Mouse (Mus musculus) hindbrain, postnatal 0 days (tissue): ENCODE data around the gene Myocd. TPM values are rescaled to one million over a fixed set of nuclear protein-coding genes. Genes with fewer than 3 reads are reported as not detected.

ENCODE experiments used
- ATAC-seq: fragments of 200-750 bp; cut with Nextera tagmentation; 2 replicates; pipeline ENCODE4 v1.8.0; 2017; ENCODE audit warnings: mild to moderate bottlenecking, moderate TSS enrichment, moderate library complexity
- DNase-seq: peaks from one replicate; pipeline ENCODE4 v3.0.0-alpha.2; 2015; ENCODE audit warnings: low spot score
- H3K27ac ChIP-seq: fragments of 300-500 bp; sonication (generic); 2 replicates; pipeline ENCODE4 v1.5.1; 2014; ENCODE audit warnings: mild to moderate bottlenecking
- H3K27me3 ChIP-seq: fragments of 300-500 bp; sonication (generic); 2 replicates; pipeline ENCODE4 v1.6.1; 2014; ENCODE audit warnings: low read length, mixed read lengths; ENCODE audit not compliant: insufficient read depth
- H3K36me3 ChIP-seq: fragments of 300-500 bp; sonication (generic); 2 replicates; pipeline ENCODE4 v1.6.1; 2014; ENCODE audit warnings: low read length, mixed read lengths; ENCODE audit not compliant: insufficient read depth
- H3K4me1 ChIP-seq: fragments of 300-500 bp; sonication (generic); 2 replicates; pipeline ENCODE4 v1.6.1; 2014; ENCODE audit warnings: antibody characterized with exemption, low read length, mixed read lengths; ENCODE audit not compliant: insufficient read depth
- H3K4me2 ChIP-seq: fragments of 300-500 bp; sonication (generic); 2 replicates; pipeline ENCODE4 v1.6.1; 2014; ENCODE audit warnings: low read depth, mild to moderate bottlenecking, low read length, moderate library complexity, mixed read lengths
- H3K4me3 ChIP-seq: fragments of 300-500 bp; sonication (generic); 2 replicates; pipeline ENCODE4 v1.5.1; 2014; ENCODE audit warnings: low read length
- H3K9ac ChIP-seq: fragments of 300-500 bp; sonication (generic); replicated peaks from 2 replicates; pipeline ENCODE4 v1.6.1; 2014; ENCODE audit warnings: mild to moderate bottlenecking, low read length, moderate library complexity, mixed read lengths
- H3K9me3 ChIP-seq: fragments of 300-500 bp; sonication (generic); 2 replicates; pipeline ENCODE4 v1.6.1; 2016; ENCODE audit warnings: low read length, mixed read lengths
- CTCF ChIP-seq: IDR thresholded peaks from 2 replicates; pipeline ENCODE4 v1.5.1; 2016; ENCODE audit warnings: antibody characterized with exemption, control low read depth, low read depth
- WGBS: fragments of 180-500 bp; shearing (Covaris S2); extraction: QIAGEN DNeasy Blood & Tissue Kit; methylation state at CpG from one replicate; pipeline ENCODE4 v1.1.7; 2014; 5-methylcytosine and 5-hydroxymethylcytosine counted together
- polyA plus RNA-seq: library from polyadenylated mRNA; unstranded; fragments of >200 nt; fragmentation: Nextera tagmentation; extraction: Ambion mirVana; gene quantifications from 2 replicates; pipeline ENCODE4 v1.2.1, GENCODE M21; 2015
- total RNA-seq: library from RNA; depleted of rRNA; stranded (reverse); fragments of >200 nt; gene quantifications from 2 replicates; pipeline ENCODE4 v1.2.3, GENCODE M21; 2014; rRNA removed

Gene Myocd
- total RNA-seq = 0.94 and 1.3 TPM in 2 replicates
- polyA plus RNA-seq = 0.53 and 1.3 TPM in 2 replicates

DNA sequence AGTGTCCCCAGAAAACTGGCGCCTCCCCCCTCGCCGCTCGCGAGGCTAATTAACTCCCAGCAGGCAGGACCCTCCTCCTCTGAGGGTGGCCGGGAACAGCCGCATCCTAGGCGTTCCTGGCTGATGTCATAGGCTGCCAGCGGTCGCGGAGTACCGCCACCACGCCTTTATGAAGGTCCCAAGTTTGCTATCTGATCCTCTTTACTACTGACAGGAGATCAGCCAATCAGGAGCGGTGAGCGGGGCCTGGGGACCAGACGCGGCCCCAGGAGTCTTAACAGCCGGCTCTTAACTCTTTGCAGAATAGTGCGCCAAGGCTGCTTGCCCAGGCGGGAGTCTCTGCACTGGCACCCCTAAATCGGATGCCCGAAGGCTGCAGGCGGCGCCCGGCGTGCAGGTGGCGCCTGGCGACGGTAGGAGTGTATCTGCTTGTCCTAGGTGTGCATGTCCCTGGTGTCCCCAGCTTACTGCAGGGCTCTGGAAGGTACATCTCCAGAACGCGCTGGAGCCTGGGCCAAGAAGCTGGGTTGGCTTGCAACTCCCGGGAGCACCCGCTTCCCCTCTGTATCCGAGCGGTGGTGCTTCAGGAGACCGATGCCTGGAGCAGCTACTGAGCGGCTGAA, at the start of gene Myocd:
Myocd (minus strand) TSS at position 139 of the 623 bp plus-strand sequence.
- no peaks in the 10 kb centered on the region for H3K36me3 ChIP-seq
- peak within 1 kb of the TSS; percentile 47 for H3K4me3 ChIP-seq
- H3K9ac ChIP-seq = peak within 1 kb of the TSS; percentile 37
- no peaks in the 10 kb centered on the region for H3K27me3 ChIP-seq
- under 1% methylated on average over 37 of the region's 37 CpGs for WGBS
- TF ChIP-seq CTCF = no peak; the same call in 1 of the 2 replicates
- peak; percentile 50 for DNase-seq
- peak; percentile 49; the same call in 1 of the 2 replicates for ATAC-seq
- H3K27ac ChIP-seq = no peak within 1 kb of the TSS
- H3K4me2 ChIP-seq = peak within 1 kb of the TSS; percentile 95
- no peaks in the 10 kb centered on the region for H3K9me3 ChIP-seq
- H3K4me1 ChIP-seq = peaks cover 12% of the 10 kb centered on the region

GRCm38 (mm10) chr11:65303824-65304223, 34.0 kb upstream of the Myocd start:
- Histone ChIP-seq H3K27me3 (no peaks in the 10 kb centered on the region), H3K4me2 (no peak overlapping the region), H3K36me3 (no peaks in the 10 kb centered on the region), H3K4me1 (no peaks in the 10 kb centered on the region), H3K9ac (no peak overlapping the region), H3K9me3 (no peaks in the 10 kb centered on the region), H3K27ac (no peak overlapping the region), H3K4me3 (no peak overlapping the region)
- no peak for TF ChIP-seq CTCF
- DNase-seq (no peak), ATAC-seq (no peak)
- WGBS = 67% methylated on average over 3 of the region's 3 CpGs

DNA sequence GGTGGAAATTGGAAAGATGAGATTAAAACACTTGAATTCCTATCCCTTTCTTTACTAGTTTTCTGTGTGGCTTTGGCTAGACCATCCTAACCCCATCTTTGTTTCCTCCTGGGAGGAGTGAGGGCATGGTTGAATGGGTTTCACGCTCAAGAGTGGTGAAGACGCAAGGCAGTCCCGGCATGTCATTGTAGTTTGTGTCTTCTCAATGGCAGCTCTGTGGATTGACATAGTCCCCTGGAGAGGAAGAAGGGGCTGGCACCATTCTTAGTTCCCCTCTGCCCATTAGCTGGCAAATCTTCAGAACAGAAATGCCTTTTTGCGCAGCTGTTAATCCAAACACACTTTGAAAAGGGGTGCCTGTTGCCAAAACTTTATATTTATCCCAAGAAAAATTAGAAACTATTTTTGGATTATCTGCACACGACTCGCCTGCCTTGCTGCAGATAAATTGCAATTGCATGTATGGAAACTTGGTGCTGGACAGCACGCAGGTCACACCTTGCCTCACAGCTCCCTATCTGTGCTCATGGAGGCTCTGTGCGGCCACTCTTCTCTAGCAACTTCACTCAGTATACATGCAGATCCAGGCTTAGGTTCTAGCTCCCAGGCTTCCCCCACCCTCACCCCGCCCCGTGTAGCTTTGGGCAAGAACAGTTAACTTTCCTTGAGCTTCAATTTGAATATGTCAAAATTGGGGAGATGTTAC, 24.5 kb upstream of the Myocd start:
- no peak overlapping the region for H3K9ac ChIP-seq
- H3K9me3 ChIP-seq = no peaks in the 10 kb centered on the region
- H3K4me2 ChIP-seq = no peak overlapping the region
- WGBS = 73% methylated on average over 10 of the region's 10 CpGs
- no peaks in the 10 kb centered on the region for H3K4me1 ChIP-seq
- no peaks in the 10 kb centered on the region for H3K27me3 ChIP-seq
- no peak overlapping the region for H3K4me3 ChIP-seq
- no peaks in the 10 kb centered on the region for H3K36me3 ChIP-seq
- no peak for TF ChIP-seq CTCF
- DNase-seq (no peak), ATAC-seq (no peak)
- H3K27ac ChIP-seq = no peak overlapping the region

- Histone ChIP-seq H3K9me3 (no peaks in the 10 kb centered on the region), H3K4me2 (no peak overlapping the region), H3K27ac (no peak overlapping the region), H3K36me3 (no peaks in the 10 kb centered on the region), H3K27me3 (no peaks in the 10 kb centered on the region), H3K4me1 (no peaks in the 10 kb centered on the region), H3K4me3 (no peak overlapping the region), H3K9ac (no peak overlapping the region)
- DNase-seq = no peak
- no peak for TF ChIP-seq CTCF
- no peak for ATAC-seq
These were observed 23.2 kb upstream of the Myocd start for GRCm38 (mm10) chr11:65292994-65293393.

GRCm38 (mm10) chr11:65287706-65288105, 17.9 kb upstream of the Myocd start:
- Histone ChIP-seq H3K4me1 (no peaks in the 10 kb centered on the region), H3K4me2 (no peak overlapping the region), H3K9ac (no peak overlapping the region), H3K4me3 (no peak overlapping the region), H3K27ac (no peak overlapping the region), H3K36me3 (no peaks in the 10 kb centered on the region), H3K9me3 (no peaks in the 10 kb centered on the region), H3K27me3 (no peaks in the 10 kb centered on the region)
- 55% methylated on average over 8 of the region's 8 CpGs for WGBS
- ATAC-seq (no peak), DNase-seq (peak; percentile 53)
- TF ChIP-seq CTCF = no peak

DNA sequence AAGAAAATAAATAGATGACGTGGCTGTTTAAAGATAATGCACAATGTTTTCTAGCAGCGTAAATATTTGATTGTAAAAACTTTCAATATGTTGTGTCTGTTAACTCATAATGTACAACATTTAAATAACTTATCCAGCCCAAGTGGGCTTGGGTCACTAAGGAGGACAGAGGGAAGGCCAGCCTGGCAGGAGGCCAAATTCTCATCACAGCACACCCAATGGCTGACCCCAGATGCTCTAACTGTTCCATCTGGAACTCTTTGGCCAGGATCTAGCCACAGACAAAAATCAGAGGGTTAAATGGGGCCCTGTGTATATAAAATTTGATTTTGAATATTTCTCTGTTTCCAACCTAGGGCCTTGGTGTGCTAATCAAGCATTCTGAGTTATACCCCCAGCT, 16.4 kb upstream of the Myocd start:
- Histone ChIP-seq H3K27me3 (no peaks in the 10 kb centered on the region), H3K9ac (no peak overlapping the region), H3K4me3 (no peak overlapping the region), H3K27ac (no peak overlapping the region), H3K36me3 (no peaks in the 10 kb centered on the region), H3K4me1 (no peaks in the 10 kb centered on the region), H3K9me3 (no peaks in the 10 kb centered on the region), H3K4me2 (no peak overlapping the region)
- DNase-seq = no peak
- no peak for ATAC-seq
- WGBS = 91% methylated on average over 2 of the region's 2 CpGs
- no peak for TF ChIP-seq CTCF

DNA sequence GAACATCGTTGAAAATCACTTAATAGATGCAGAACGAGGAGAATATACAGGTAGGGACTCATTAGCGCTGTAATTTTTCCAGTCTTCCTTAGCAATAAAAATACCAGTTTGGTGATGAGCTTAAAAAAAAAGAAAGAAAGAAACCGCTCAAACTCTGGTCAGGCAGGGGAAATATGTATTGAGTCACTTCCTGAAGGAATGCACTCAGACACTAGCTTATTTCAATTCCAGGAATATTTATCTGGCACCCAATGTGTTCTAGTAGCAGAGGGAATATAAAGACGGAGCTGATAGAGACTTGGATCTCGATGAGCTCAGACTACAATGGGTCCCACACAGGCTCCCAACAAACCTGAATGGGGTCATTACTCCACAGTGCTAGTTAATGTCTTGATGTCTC, 5.7 kb upstream of the Myocd start:
- H3K4me1 ChIP-seq = peaks cover 2% of the 10 kb centered on the region; the same call in 1 of the 2 replicates
- H3K4me2 ChIP-seq = no peak overlapping the region
- H3K27me3 ChIP-seq = no peaks in the 10 kb centered on the region
- H3K9me3 ChIP-seq = no peaks in the 10 kb centered on the region
- no peak for TF ChIP-seq CTCF
- no peak overlapping the region for H3K9ac ChIP-seq
- no peak for DNase-seq
- H3K27ac ChIP-seq = no peak overlapping the region
- no peak overlapping the region for H3K4me3 ChIP-seq
- ATAC-seq = no peak
- no peaks in the 10 kb centered on the region for H3K36me3 ChIP-seq
- WGBS = 84% methylated on average over 6 of the region's 6 CpGs
